Mouse (Mus musculus) WW6 (cell line): Measurements from ENCODE around the gene 2010300C02Rik.

Experiments used
- DNase-seq: peaks from one replicate; pipeline ENCODE4 v3.0.0-alpha.2; 2013; ENCODE audit warnings: low read depth, low spot score

2010300C02Rik gene

DNA sequence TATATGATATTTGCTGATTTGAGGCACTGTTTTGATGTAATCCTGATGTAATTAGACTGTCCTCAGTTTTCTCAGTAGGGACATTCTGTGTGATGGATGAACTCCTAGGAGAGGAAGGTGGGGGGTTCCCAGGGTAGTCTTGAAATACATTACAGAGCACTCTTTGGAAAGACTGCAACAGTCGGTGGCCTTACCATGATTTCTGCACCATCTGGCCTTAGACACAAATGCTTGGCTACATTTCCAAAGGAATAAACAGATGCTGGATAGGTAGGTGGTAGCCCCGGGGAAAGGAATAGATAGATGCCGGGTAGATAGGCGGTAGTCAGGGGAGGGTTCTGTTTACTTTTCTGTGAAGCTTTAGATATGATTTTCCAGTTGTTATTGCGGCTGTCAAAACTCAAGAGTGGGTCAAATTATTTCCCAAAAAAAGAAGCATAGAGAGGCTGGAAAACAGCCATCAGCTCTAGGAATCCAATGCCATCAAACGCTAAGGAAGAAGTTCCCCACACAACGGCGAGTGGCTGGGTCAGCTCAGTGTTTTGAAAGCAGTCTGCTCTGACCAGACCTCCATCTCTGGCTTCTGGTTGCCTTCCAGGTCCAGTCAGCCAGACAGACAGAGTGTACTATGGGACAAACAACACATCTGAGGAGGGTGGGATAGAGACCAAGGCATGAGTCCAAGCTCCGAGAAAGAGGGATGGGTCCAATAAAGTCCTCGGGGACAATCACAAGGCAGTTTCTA is 147.2 kb downstream of the 2010300C02Rik start:
- no peak for DNase-seq

- DNase-seq, result no peak
These were observed 151.5 kb downstream of the 2010300C02Rik start for GRCm38 (mm10) chr1:37568379-37568778.

DNA sequence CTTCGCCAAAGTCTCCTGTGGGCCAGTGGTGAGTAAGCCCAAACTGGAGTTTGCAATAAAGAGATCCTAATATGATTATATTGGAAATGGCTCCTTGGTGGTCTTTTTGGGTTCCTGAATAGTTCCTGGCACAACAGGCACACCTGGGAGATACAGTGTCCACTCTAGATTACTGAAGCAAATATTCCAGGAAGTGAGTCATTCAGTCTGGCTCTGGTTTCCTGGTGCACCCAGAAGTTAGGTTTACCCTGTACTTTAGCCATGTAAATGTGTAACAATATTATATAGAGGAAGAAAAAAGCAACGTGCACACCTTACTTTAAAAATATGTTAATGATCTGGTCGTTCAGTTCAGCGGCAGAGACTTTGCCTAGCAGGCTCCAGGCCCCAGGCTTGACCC is 153.1 kb downstream of the 2010300C02Rik start:
- no peak for DNase-seq

DNA sequence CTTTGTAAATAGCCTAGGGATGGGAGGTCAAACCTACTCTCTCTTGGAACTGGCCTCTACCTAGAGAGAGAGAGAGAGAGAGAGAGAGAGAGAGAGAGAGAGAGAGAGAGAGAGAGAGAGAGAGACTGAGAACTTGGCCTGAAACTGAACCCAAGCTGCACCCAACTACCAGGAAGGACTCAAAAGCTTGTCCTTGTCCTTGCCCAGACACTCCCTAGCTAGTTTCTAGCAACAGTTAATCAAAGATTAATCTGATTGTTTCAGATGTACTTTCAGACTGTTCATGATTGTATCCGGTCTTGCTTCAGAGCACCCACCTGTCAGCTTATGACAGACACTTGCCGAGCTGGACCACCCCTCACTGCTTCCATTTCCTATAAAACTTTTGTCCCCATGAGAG is 153.5 kb downstream of the 2010300C02Rik start:
- DNase-seq, result no peak

DNA sequence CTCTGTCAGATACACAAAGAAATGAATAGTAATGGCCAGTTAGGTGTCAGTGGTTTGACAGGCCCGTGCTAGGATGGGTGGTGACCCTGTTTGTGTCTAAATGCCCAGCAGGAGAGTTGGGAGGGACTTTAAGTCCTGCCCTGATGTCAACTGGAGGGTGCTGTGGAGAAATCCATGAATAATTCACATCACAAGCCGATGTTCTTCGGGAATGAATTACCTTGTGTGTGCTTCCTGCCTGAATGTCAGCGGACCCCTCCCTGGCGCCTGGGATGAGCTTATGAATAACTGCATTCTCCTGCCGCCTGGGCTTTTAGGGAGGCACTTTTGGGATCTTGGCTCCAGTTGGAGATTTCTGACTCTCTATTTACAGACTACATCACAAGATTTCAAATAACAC is 154.5 kb downstream of the 2010300C02Rik start:
- no peak for DNase-seq

DNA sequence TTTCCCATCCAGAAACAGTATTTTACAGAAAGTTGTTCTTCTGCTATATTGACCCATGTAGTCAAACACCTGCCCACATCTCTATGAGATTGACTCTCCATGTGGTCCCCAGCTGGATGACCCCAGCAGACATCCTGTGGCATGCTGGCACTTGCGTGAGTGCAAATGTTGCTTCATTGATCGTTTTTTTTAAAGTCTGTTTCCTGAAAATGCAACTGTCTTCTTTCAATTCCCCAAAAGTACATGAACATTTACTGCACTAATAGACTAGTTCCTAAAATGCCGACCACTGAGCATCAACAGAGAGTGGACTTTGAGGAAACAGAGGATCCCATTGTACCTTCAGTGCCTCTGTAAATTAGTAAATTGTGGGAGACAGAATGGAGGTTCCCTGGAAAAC is 157.9 kb downstream of the 2010300C02Rik start:
- DNase-seq, result no peak
